Mouse (Mus musculus): ENCODE measurements around the gene Gsk3a.

DNA sequence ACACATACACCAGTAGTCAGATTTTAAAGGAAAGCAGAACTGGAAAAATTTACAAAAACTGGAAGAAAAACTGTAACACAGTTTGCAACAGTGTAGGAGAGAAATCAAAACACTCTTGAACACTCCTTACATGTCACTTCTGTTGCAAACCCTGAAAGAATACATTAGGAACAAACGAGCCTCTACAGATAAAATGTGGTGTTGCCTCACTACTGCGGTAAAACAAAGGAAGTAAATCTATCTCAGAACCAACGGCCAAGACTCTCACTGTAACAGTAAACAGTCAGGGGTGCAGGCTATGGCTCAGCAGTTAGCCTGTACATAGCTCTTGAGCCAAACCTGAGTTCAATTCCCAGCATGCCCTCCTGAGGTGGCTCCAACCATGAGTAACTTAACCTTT, 24.6 kb downstream of the Gsk3a start:
- no peak for TF ChIP-seq CTCF (IDR thresholded peaks at IDR 0.05; ENCODE audit: borderline replicate concordance, insufficient read depth, low read depth, low read length)
- no peak for TF ChIP-seq POLR2A (IDR thresholded peaks at IDR 0.05; ENCODE audit: borderline replicate concordance, insufficient read depth, low read length)
